Mouse (Mus musculus) layer of hippocampus, adult 18-20 months (tissue): ENCODE results near the gene Rbfox3. TPM values are rescaled to one million over a fixed set of nuclear protein-coding genes. Genes with fewer than 3 reads are reported as not detected.

Source experiments
- DNase-seq, 2 experiments: peaks; one replicate each; pipeline ENCODE4 v3.0.0; 2022; ENCODE audit warnings: low spot score in 2 of 2
- long read RNA-seq: library from polyadenylated mRNA; stranded (forward); transcript quantifications from one replicate; pipeline ENCODE4 v2.0.0, GENCODE M21; 2021
- total RNA-seq, 2 experiments: library from RNA; stranded (reverse); gene quantifications; 2 replicates each; pipeline ENCODE4 v1.2.3; 2021

The Rbfox3 gene
- 100 to 1,000 TPM; 264 to 275 TPM for total RNA-seq
- long read RNA-seq, transcript Rbfox3-204 (15 exons, 1,542 nt), result major isoform, 192 of 459 reads
- long read RNA-seq, transcript Rbfox3-201 (15 exons, 3,150 nt), result minor isoform, 6 of 459 reads
- long read RNA-seq, partial matches to known transcripts, result 63 of 459 reads
- long read RNA-seq, other reads (novel, unspliced or antisense), result 191 of 459 reads

- DNase-seq, result peak in 1 of 2 experiments; percentile 44
Observed at GRCm38 (mm10) chr11:118911307-118912070, at the start of gene Rbfox3. TSS of gene Rbfox3 (minus strand) at chr11:118911597.

- peak in 1 of 2 experiments; percentile 72 for DNase-seq
Observed at GRCm38 (mm10) chr11:118960649-118961048, 49.3 kb upstream of the Rbfox3 start.

GRCm38 (mm10) chr11:118957070-118957471 is 45.7 kb upstream of the Rbfox3 start:
- peak; percentile 47 to 78 for DNase-seq

GRCm38 (mm10) chr11:118955016-118955415 is 43.6 kb upstream of the Rbfox3 start:
- DNase-seq, result no peak

- DNase-seq, result no peak
Observed at GRCm38 (mm10) chr11:118945868-118946267, 34.5 kb upstream of the Rbfox3 start.

GRCm38 (mm10) chr11:118941268-118941667 is 29.9 kb upstream of the Rbfox3 start:
- no peak for DNase-seq

GRCm38 (mm10) chr11:118940539-118940938 is 29.1 kb upstream of the Rbfox3 start:
- DNase-seq, result peak; percentile 81 to 93

- no peak for DNase-seq
Observed at GRCm38 (mm10) chr11:118939731-118940130, 28.3 kb upstream of the Rbfox3 start.

GRCm38 (mm10) chr11:118934925-118935324 is 23.5 kb upstream of the Rbfox3 start:
- DNase-seq, result no peak

- no peak for DNase-seq
Observed at GRCm38 (mm10) chr11:118927081-118927480, 15.7 kb upstream of the Rbfox3 start.

GRCm38 (mm10) chr11:118921852-118922251 is 10.5 kb upstream of the Rbfox3 start:
- no peak for DNase-seq

- DNase-seq, result peak in 1 of 2 experiments; percentile 60
Observed at GRCm38 (mm10) chr11:118916423-118917030, 5.1 kb upstream of the Rbfox3 start.

- no peak for DNase-seq
Observed at GRCm38 (mm10) chr11:118915888-118916287, 4.5 kb upstream of the Rbfox3 start.

- DNase-seq, result no peak
Observed at GRCm38 (mm10) chr11:118912686-118913085, 1.3 kb upstream of the Rbfox3 start.

- peak in 1 of 2 experiments; percentile 9 for DNase-seq
Observed at GRCm38 (mm10) chr11:118910756-118911155, 641 bp downstream of the Rbfox3 start.

GRCm38 (mm10) chr11:118909814-118910201 is 1.6 kb downstream of the Rbfox3 start:
- DNase-seq, result peak in 1 of 2 experiments; percentile 35

GRCm38 (mm10) chr11:118908981-118909813 is 2.2 kb downstream of the Rbfox3 start:
- DNase-seq, result peak in 1 of 2 experiments; percentile 71

GRCm38 (mm10) chr11:118908431-118908980 is 2.9 kb downstream of the Rbfox3 start:
- peak in 1 of 2 experiments; percentile 55 for DNase-seq

- no peak for DNase-seq
Observed at GRCm38 (mm10) chr11:118907471-118908401, 3.7 kb downstream of the Rbfox3 start.
